Mouse (Mus musculus) CH12.LX (cell line): ENCODE results near the gene Sh3glb2. TPM values are rescaled to one million over a fixed set of nuclear protein-coding genes. Genes with fewer than 3 reads are reported as not detected.

Source experiments
- DNase-seq: peaks from one replicate; pipeline ENCODE4 v3.0.0-alpha.2; 2013; ENCODE audit errors: extremely low read depth
- H3K27ac ChIP-seq: 2 replicates; pipeline ENCODE4 v1.5.1; 2012; ENCODE audit warnings: low read depth, mild to moderate bottlenecking, control low read depth, moderate library complexity; ENCODE audit not compliant: insufficient read depth
- H3K27me3 ChIP-seq: replicated peaks from 2 replicates; pipeline ENCODE3; 2012; ENCODE audit warnings: inconsistent platforms
- H3K36me3 ChIP-seq, 2 experiments: replicated peaks in 1 of 2; 2 replicates each; pipeline versions ENCODE3 to v1.6.1; 2012; ENCODE audit warnings: inconsistent platforms in 1 of 2, low read length in 1 of 2, mild to moderate bottlenecking in 1 of 2, mixed read lengths in 1 of 2, moderate library complexity in 1 of 2; ENCODE audit not compliant: control insufficient read depth in 1 of 2, insufficient read depth in 1 of 2
- H3K4me1 ChIP-seq, 2 experiments: 2 replicates each; pipeline ENCODE4 v1.6.1; 2012; ENCODE audit warnings: inconsistent platforms in 1 of 2, moderate library complexity in 1 of 2; ENCODE audit not compliant: insufficient read depth in 2 of 2, control insufficient read depth in 1 of 2
- H3K4me2 ChIP-seq: 2 replicates; pipeline ENCODE4 v1.6.1; 2012; ENCODE audit warnings: low read depth, mild to moderate bottlenecking, control low read depth; ENCODE audit not compliant: poor library complexity, insufficient read depth, severe bottlenecking
- H3K4me3 ChIP-seq, 3 experiments: fragments of 150-350 bp in 1 of 3; sonication (generic) in 1 of 3; replicated peaks in 1 of 3; 2 replicates each; pipeline versions ENCODE3 to v1.5.1; 2011 to 2012; ENCODE audit warnings: low read depth in 2 of 3, low read length in 2 of 3, mild to moderate bottlenecking in 2 of 3, moderate library complexity in 2 of 3, control low read depth in 1 of 3, improper control_type of control experiment in 1 of 3, inconsistent platforms in 1 of 3, mixed read lengths in 1 of 3; ENCODE audit not compliant: poor library complexity in 1 of 3
- H3K79me2 ChIP-seq: replicated peaks from 2 replicates; pipeline ENCODE4 v1.6.1; 2012; ENCODE audit warnings: mild to moderate bottlenecking, moderate library complexity; ENCODE audit not compliant: control insufficient read depth, poor library complexity, insufficient read depth, severe bottlenecking; ENCODE audit errors: extremely low read depth
- H3K9ac ChIP-seq: 2 replicates; pipeline ENCODE4 v1.6.1; 2012; ENCODE audit warnings: low read depth, mild to moderate bottlenecking, control low read depth, moderate library complexity; ENCODE audit not compliant: insufficient read depth
- H3K9me3 ChIP-seq: replicated peaks from 2 replicates; pipeline ENCODE3; 2012; ENCODE audit warnings: low read length, inconsistent platforms, mixed read lengths
- CHD1 ChIP-seq: IDR thresholded peaks from 2 replicates; pipeline ENCODE4 v1.6.1; 2012; ENCODE audit warnings: low read depth, low read length, improper control_type of control experiment, inconsistent platforms
- CHD2 ChIP-seq: IDR thresholded peaks from 2 replicates; pipeline ENCODE4 v1.6.1; 2011; ENCODE audit warnings: low read length, improper control_type of control experiment
- ELF1 ChIP-seq: IDR thresholded peaks from 2 replicates; pipeline ENCODE4 v1.6.1; 2014; ENCODE audit warnings: low read depth, mild to moderate bottlenecking, inconsistent platforms, low read length, improper control_type of control experiment
- EP300 ChIP-seq: IDR thresholded peaks from 2 replicates; pipeline ENCODE4 v1.6.1; 2011; ENCODE audit warnings: low read length, improper control_type of control experiment
- ETS1 ChIP-seq: conservative IDR thresholded peaks from 2 replicates; pipeline ENCODE4 v1.6.1; 2012; ENCODE audit warnings: low read depth, mild to moderate bottlenecking, inconsistent platforms, low read length, improper control_type of control experiment, moderate library complexity
- IRF4 ChIP-seq: IDR thresholded peaks from 2 replicates; pipeline ENCODE4 v1.6.1; 2014; ENCODE audit warnings: low read depth, mild to moderate bottlenecking, inconsistent platforms, low read length, improper control_type of control experiment
- MAX ChIP-seq: IDR thresholded peaks from 2 replicates; pipeline ENCODE4 v1.6.1; 2011; ENCODE audit warnings: low read length, improper control_type of control experiment
- MAZ ChIP-seq: IDR thresholded peaks from 2 replicates; pipeline ENCODE4 v1.6.1; 2012; ENCODE audit warnings: low read depth, mild to moderate bottlenecking, inconsistent platforms, low read length, improper control_type of control experiment, moderate library complexity
- MEF2A ChIP-seq: IDR thresholded peaks from 2 replicates; pipeline ENCODE4 v1.6.1; 2014; ENCODE audit warnings: low read depth, mild to moderate bottlenecking, inconsistent platforms, low read length, improper control_type of control experiment, borderline replicate concordance
- MXI1 ChIP-seq: IDR thresholded peaks from 2 replicates; pipeline ENCODE4 v1.6.1; 2011; ENCODE audit warnings: mild to moderate bottlenecking, low read depth, low read length, improper control_type of control experiment
- NRF1 ChIP-seq: IDR thresholded peaks from 2 replicates; pipeline ENCODE4 v1.6.1; 2014; ENCODE audit warnings: low read depth, mild to moderate bottlenecking, inconsistent platforms, low read length, improper control_type of control experiment, moderate library complexity
- POLR2AphosphoS2 ChIP-seq: IDR thresholded peaks from 2 replicates; pipeline ENCODE4 v1.6.1; 2011; ENCODE audit warnings: low read depth, low read length, improper control_type of control experiment
- RAD21 ChIP-seq: IDR thresholded peaks from 2 replicates; pipeline ENCODE4 v1.6.1; 2011; ENCODE audit warnings: low read depth, mild to moderate bottlenecking, low read length, improper control_type of control experiment, moderate library complexity
- SMC3 ChIP-seq: IDR thresholded peaks from 2 replicates; pipeline ENCODE4 v1.6.1; 2011; ENCODE audit warnings: low read depth, low read length, improper control_type of control experiment
- USF1 ChIP-seq: IDR thresholded peaks from 2 replicates; pipeline ENCODE4 v1.6.1; 2014; ENCODE audit warnings: low read depth, mild to moderate bottlenecking, inconsistent platforms, low read length, improper control_type of control experiment
- ZMIZ1 ChIP-seq: IDR thresholded peaks from 2 replicates; pipeline ENCODE4 v1.6.1; 2012; ENCODE audit warnings: low read depth, mild to moderate bottlenecking, inconsistent platforms, low read length, improper control_type of control experiment
- ZNF384 ChIP-seq: IDR thresholded peaks from 2 replicates; pipeline ENCODE4 v1.6.1; 2012; ENCODE audit warnings: low read depth, low read length, improper control_type of control experiment, inconsistent platforms
- dilution Hi-C: fragments of 300-500 bp; cut with MboI; formaldehyde crosslinking; loops from 2 replicates; pipeline ENCODE4 v1.14.3; 2020; ENCODE audit warnings: low sequenced_read_pairs; ENCODE audit not compliant: extremely low pct_unique_long_range_greater_than_20kb, extremely low pct_ligation_motif_present
- in situ Hi-C: fragments of 300-500 bp; cut with MboI; formaldehyde crosslinking; loops from 3 replicates; pipeline ENCODE4 v1.14.3; 2019; ENCODE audit warnings: low sequenced_read_pairs, low pct_ligation_motif_present, low pct_unique_long_range_greater_than_20kb, mixed read lengths
- polyA plus RNA-seq: library from polyadenylated mRNA; unstranded; fragments of >175 nt; gene quantifications from 2 replicates; pipeline ENCODE4 v1.2.1, GENCODE M21; 2012; ENCODE audit warnings: low read depth; ENCODE audit not compliant: insufficient read length
- total RNA-seq, 2 experiments: library from RNA; depleted of rRNA; stranded (reverse); fragments of 300-350 nt in 1 of 2; fragments of >200 nt in 1 of 2; gene quantifications; 2 replicates each; pipeline ENCODE4 v1.2.3; 2012 to 2014

The Sh3glb2 gene
- total and polyA plus RNA-seq, 3 experiments, result 27.2 to 47.8 (median 38.9) TPM

DNA sequence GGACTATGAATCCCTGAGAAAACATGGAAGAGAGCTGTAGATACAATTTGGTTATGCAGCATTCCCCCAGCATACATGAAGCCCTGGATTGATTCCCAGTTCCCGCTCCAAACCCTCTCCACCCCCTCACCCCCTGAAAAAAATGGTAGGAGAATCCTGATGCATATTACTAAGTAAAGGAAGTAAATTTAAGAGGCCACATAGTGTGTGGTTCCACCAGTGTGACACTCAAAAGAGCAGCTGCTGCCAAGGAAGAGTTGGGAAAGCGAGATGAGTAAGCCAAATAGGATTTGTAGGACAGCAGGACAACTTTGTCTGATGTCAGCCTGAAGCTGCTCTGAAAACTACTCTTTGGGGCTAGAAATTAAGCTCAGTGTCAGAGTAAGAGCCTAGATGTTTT is 47.7 kb downstream of the Sh3glb2 start:
- H3K27ac ChIP-seq, result no peak overlapping the region
- no peaks in the 10 kb centered on the region for H3K79me2 ChIP-seq
- no peak overlapping the region for H3K9ac ChIP-seq
- TF ChIP-seq ELF1 (no peak), USF1 (no peak), CHD2 (no peak), NRF1 (no peak), MAX (no peak), MAZ (no peak), MXI1 (no peak), ZMIZ1 (no peak), MEF2A (no peak), SMC3 (no peak), CHD1 (no peak), ZNF384 (no peak), ETS1 (no peak)
- peaks cover 71 to 95% of the 10 kb centered on the region in 2 experiments for H3K36me3 ChIP-seq
- H3K4me1 ChIP-seq, result no peaks in the 10 kb centered on the region
- no peaks in the 10 kb centered on the region for H3K27me3 ChIP-seq
- in situ Hi-C loops, result no loop called here
- no peaks in the 10 kb centered on the region for H3K9me3 ChIP-seq
- dilution Hi-C loops, result no loop called here
- DNase-seq, result no peak
- H3K4me3 ChIP-seq, result no peak overlapping the region
- H3K4me2 ChIP-seq, result no peak overlapping the region

DNA sequence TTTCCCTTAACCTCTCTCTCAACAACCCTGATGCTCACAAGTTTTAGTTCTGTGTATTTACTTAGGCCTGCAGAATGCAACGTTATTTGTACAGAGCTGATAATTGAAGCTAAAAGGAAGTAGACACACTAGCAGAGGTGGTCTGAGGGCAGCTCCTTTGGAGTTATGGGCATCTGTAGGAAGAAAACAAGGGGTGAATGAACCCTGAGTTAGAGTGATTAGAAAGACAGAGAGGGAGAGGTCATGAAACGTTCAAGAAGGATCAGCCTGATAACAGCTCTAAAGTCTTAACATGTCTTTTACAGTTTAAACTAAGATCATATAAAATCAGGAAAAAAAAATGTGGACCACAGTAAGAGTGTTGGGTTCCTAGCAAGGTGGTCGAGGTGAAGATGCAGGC is 49.8 kb downstream of the Sh3glb2 start:
- DNase-seq, result no peak
- Histone ChIP-seq H3K27ac (no peak overlapping the region), H3K4me2 (no peak overlapping the region), H3K9me3 (no peaks in the 10 kb centered on the region)
- TF ChIP-seq RAD21 (no peak), POLR2AphosphoS2 (no peak), IRF4 (no peak), CHD1 (no peak), EP300 (no peak)
- TF ChIP-seq, all 38 proteins: peak for 0
- no peaks in the 10 kb centered on the region for H3K27me3 ChIP-seq
- no peak overlapping the region for H3K4me3 ChIP-seq
- no peaks in the 10 kb centered on the region for H3K79me2 ChIP-seq
- H3K4me1 ChIP-seq, result no peaks in the 10 kb centered on the region
- H3K9ac ChIP-seq, result no peak overlapping the region
- in situ Hi-C loops, result no loop called here
- dilution Hi-C loops, result no loop called here
- H3K36me3 ChIP-seq, result peaks cover 75 to 95% of the 10 kb centered on the region in 2 experiments
